Mouse (Mus musculus) stomach, embryonic 15.5 days (tissue): ENCODE measurements at regions not wholly inside any gene's neighbourhood (a gene's known extent, or its start where the extent isn't known, plus 50 kb on each side); places are given as distances from the start of the nearest gene placed in this dataset.
A peak's percentile ranks its signal among the peaks of the same experiment; 100 is the strongest.
"Not testable (repeated sequence)": the region's sequence is repeated elsewhere in the genome, so short reads cannot be mapped to it uniquely, and the experiment has no call there.

Experiments
- ATAC-seq: fragments of 200-750 bp; cut with Nextera tagmentation; 2 replicates; pipeline ENCODE4 v1.8.0; 2017; ENCODE audit warnings: low read depth, moderate number of reproducible peaks, moderate TSS enrichment; ENCODE audit not compliant: insufficient read depth, low FRiP score
- H3K27ac ChIP-seq: fragments of 300-500 bp; sonication (generic); 2 replicates; pipeline ENCODE4 v1.5.1; 2015; ENCODE audit warnings: mild to moderate bottlenecking, inconsistent platforms
- H3K27me3 ChIP-seq: fragments of 300-500 bp; sonication (generic); replicated peaks from 2 replicates; pipeline ENCODE4 v1.6.1; 2015; ENCODE audit warnings: inconsistent platforms
- H3K36me3 ChIP-seq: fragments of 300-500 bp; sonication (generic); 2 replicates; pipeline ENCODE4 v1.6.1; 2015; ENCODE audit warnings: inconsistent platforms
- H3K4me1 ChIP-seq: fragments of 300-500 bp; sonication (generic); 2 replicates; pipeline ENCODE4 v1.6.1; 2015; ENCODE audit warnings: inconsistent platforms
- H3K4me2 ChIP-seq: fragments of 300-500 bp; sonication (generic); 2 replicates; pipeline ENCODE4 v1.6.1; 2015; ENCODE audit warnings: mild to moderate bottlenecking, inconsistent platforms
- H3K4me3 ChIP-seq: fragments of 300-500 bp; sonication (generic); replicated peaks from 2 replicates; pipeline ENCODE4 v1.5.1; 2015; ENCODE audit warnings: inconsistent platforms
- H3K9ac ChIP-seq: fragments of 300-500 bp; sonication (generic); 2 replicates; pipeline ENCODE4 v1.6.1; 2015; ENCODE audit warnings: inconsistent platforms
- H3K9me3 ChIP-seq: fragments of 300-500 bp; sonication (generic); 2 replicates; pipeline ENCODE4 v1.6.1; 2016; ENCODE audit warnings: inconsistent platforms
- WGBS: fragments of 180-500 bp; shearing (Covaris S2); methylation state at CpG from one replicate; pipeline ENCODE4 v1.1.7; 2015; 5-methylcytosine and 5-hydroxymethylcytosine counted together

- H3K9ac ChIP-seq, H3K27ac ChIP-seq, ATAC-seq, H3K27me3 ChIP-seq, H3K9me3 ChIP-seq, H3K36me3 ChIP-seq, H3K4me3 ChIP-seq, H3K4me2 ChIP-seq, H3K4me1 ChIP-seq: not testable (repeated sequence)
- 61% methylated on average over 4 of the region's 4 CpGs for WGBS
Measured at GRCm38 (mm10) chr8:20436956-20437355, 73.9 kb upstream of the Gm15319 start.

DNA sequence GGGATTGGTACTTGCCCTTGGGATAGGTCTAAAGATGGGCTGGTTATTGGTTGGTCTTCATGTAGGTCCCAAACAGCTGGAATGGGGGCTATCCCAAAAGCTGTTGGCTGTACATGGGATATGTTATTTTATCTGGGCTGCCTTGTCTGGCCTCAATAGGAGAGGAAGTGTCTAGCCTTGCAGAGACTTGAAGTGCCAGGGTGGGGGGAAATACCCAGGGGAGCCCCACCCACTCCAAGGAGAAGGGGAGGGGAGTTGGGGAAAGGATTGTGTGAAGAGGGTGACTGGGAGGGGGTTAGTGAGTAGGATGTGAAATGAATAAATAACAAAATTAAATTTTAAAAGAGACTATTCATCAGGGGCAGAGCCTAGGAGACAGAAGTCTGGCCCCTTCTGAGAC, 70.2 kb upstream of the Gm15319 start:
- H3K9ac ChIP-seq, H3K4me1 ChIP-seq, H3K4me2 ChIP-seq, H3K27ac ChIP-seq, H3K4me3 ChIP-seq, H3K36me3 ChIP-seq, ATAC-seq, H3K27me3 ChIP-seq, H3K9me3 ChIP-seq: not testable (repeated sequence)

DNA sequence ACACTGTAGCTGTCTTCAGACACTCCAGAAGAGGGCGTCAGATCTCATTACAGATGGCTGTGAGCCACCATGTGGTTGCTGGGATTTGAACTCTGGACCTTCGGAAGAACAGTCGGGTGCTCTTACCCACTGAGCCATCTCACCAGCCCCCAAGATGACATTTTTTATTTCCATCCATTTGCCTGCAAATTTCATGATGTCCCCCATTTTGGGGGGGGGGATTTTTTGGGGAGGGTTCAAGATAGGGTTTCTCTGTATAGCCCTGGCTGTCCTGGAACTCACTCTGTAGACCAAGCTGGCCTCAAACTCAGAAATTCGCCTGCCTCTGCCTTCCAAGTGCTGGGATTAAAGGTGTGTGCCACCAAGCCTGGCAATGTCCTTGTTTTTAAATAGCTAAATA, 66.5 kb upstream of the Gm15319 start:
- not testable (repeated sequence) for H3K27ac ChIP-seq, H3K9ac ChIP-seq, H3K4me1 ChIP-seq, H3K36me3 ChIP-seq, H3K4me3 ChIP-seq, H3K27me3 ChIP-seq, H3K9me3 ChIP-seq, H3K4me2 ChIP-seq, ATAC-seq
- 79% methylated on average over 4 of the region's 4 CpGs for WGBS

- H3K9me3 ChIP-seq, H3K27ac ChIP-seq, H3K4me1 ChIP-seq, H3K36me3 ChIP-seq, H3K27me3 ChIP-seq, H3K9ac ChIP-seq, ATAC-seq: not testable (repeated sequence)
- H3K4me2 ChIP-seq: peak overlapping the region; percentile 33; the same call in 1 of the 2 replicates
- H3K4me3 ChIP-seq: peak overlapping the region; percentile 48
- 27% methylated on average over 3 of the region's 3 CpGs for WGBS
Measured at GRCm38 (mm10) chr8:20424903-20425222, 61.9 kb upstream of the Gm15319 start.

- peak overlapping the region; percentile 33; the same call in 1 of the 2 replicates for H3K4me2 ChIP-seq
Measured at GRCm38 (mm10) chr8:20424104-20424902, 61.3 kb upstream of the Gm15319 start.

DNA sequence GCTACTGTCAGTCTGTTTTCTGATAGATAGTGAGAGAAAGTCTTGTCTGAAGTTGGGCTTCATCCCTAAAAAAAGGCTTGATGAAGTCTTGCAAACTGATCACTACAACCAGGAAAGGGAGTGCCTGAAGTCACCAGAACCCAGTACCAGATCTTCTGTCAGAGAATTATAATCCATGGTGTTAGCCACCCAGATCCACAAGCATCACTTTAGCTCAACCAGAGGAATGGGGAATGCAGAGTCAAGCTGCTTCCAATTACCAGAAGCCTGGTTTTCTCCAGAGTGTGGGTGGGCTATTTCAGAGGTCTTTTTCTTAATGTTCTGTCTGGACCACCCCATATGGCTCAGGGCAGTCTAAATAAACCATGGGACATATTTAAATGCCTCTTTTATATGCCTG, 57.8 kb upstream of the Gm15319 start:
- H3K27me3 ChIP-seq, H3K36me3 ChIP-seq, H3K4me2 ChIP-seq, H3K27ac ChIP-seq, H3K4me1 ChIP-seq, ATAC-seq, H3K4me3 ChIP-seq, H3K9me3 ChIP-seq, H3K9ac ChIP-seq: not testable (repeated sequence)

More at GRCm38 (mm10) chr8:20424104-20424902, 61.3 kb upstream of the Gm15319 start:
- peak; percentile 98 for ATAC-seq
- H3K36me3 ChIP-seq, H3K27ac ChIP-seq, H3K4me1 ChIP-seq, H3K27me3 ChIP-seq, H3K9me3 ChIP-seq: not testable (repeated sequence)
- 2% methylated on average over 70 of the region's 72 CpGs for WGBS
- Histone ChIP-seq H3K9ac (0 out of 2 replicates have a peak overlapping the region, but pooled peaks have one; percentile 39), H3K4me3 (peak overlapping the region; percentile 48)
